Mouse (Mus musculus): ENCODE measurements around the gene 1700012B07Rik. TPM values are rescaled to one million over a fixed set of nuclear protein-coding genes. Genes with fewer than 3 reads are reported as not detected.

The 1700012B07Rik gene
- total and polyA plus RNA-seq, 2 experiments from 2014 or later, result not detected

- H3K36me3 ChIP-seq (ENCODE audit: insufficient read depth, low read length), result no peaks in the 10 kb centered on the region
- DNase-seq (ENCODE audit: low spot score) (no peak), ATAC-seq (ENCODE audit: low FRiP score) (no peak)
- 90% methylated on average over 7 of the region's 7 CpGs for WGBS
- no peak for TF ChIP-seq CTCF (IDR thresholded peaks at IDR 0.05)
- H3K4me1 ChIP-seq (ENCODE audit: insufficient read depth, low read length), result 0 out of 2 replicates have a peak, but pooled peaks cover 3% of the 10 kb centered on the region
- no peak overlapping the region for H3K4me3 ChIP-seq (ENCODE audit: low read depth, low read length)
- no peaks in the 10 kb centered on the region for H3K27me3 ChIP-seq (ENCODE audit: insufficient read depth, low read length)
- peaks cover 3% of the 10 kb centered on the region; the same call in 1 of the 2 replicates for H3K9me3 ChIP-seq (ENCODE audit: low read length)
- no peak overlapping the region for H3K4me2 ChIP-seq (ENCODE audit: low read depth, low read length, poor library complexity, severe bottlenecking)
- no peak overlapping the region for H3K9ac ChIP-seq (replicated peaks; ENCODE audit: low read length, poor library complexity, severe bottlenecking)
- no peak overlapping the region for H3K27ac ChIP-seq (ENCODE audit: low read depth, low read length)
These were observed 36.1 kb upstream of the 1700012B07Rik start for GRCm38 (mm10) chr11:109863951-109864350.

GRCm38 (mm10) chr11:109863194-109863746 lies 35.4 kb upstream of the 1700012B07Rik start:
- Histone ChIP-seq H3K27ac (ENCODE audit: low read depth, low read length) (no peak overlapping the region), H3K4me3 (ENCODE audit: low read depth, low read length) (no peak overlapping the region), H3K9ac (replicated peaks; ENCODE audit: low read length, poor library complexity, severe bottlenecking) (no peak overlapping the region), H3K4me2 (ENCODE audit: low read depth, low read length, poor library complexity, severe bottlenecking) (no peak overlapping the region), H3K27me3 (ENCODE audit: insufficient read depth, low read length) (no peaks in the 10 kb centered on the region), H3K36me3 (ENCODE audit: insufficient read depth, low read length) (no peaks in the 10 kb centered on the region), H3K9me3 (ENCODE audit: low read length) (peaks cover 3% of the 10 kb centered on the region; the same call in 1 of the 2 replicates), H3K4me1 (ENCODE audit: insufficient read depth, low read length) (0 out of 2 replicates have a peak, but pooled peaks cover 3% of the 10 kb centered on the region)
- 69% methylated on average over 9 of the region's 9 CpGs for WGBS
- ATAC-seq (ENCODE audit: low FRiP score) (no peak), DNase-seq (ENCODE audit: low spot score) (peak; percentile 72)
- peak; percentile 85 for TF ChIP-seq CTCF (IDR thresholded peaks at IDR 0.05)

GRCm38 (mm10) chr11:109860508-109860907 lies 32.7 kb upstream of the 1700012B07Rik start:
- no peaks in the 10 kb centered on the region for H3K36me3 ChIP-seq (ENCODE audit: insufficient read depth, low read length)
- H3K9me3 ChIP-seq (ENCODE audit: low read length), result peaks cover 3% of the 10 kb centered on the region; the same call in 1 of the 2 replicates
- DNase-seq (ENCODE audit: low spot score), result peak; percentile 94
- TF ChIP-seq CTCF (IDR thresholded peaks at IDR 0.05), result peak; percentile 99
- 13% methylated on average over 10 of the region's 10 CpGs for WGBS
- no peaks in the 10 kb centered on the region for H3K27me3 ChIP-seq (ENCODE audit: insufficient read depth, low read length)
- ATAC-seq (ENCODE audit: low FRiP score), result no peak; the same call in 1 of the 2 replicates
- peak overlapping the region; percentile 28 for H3K4me2 ChIP-seq (ENCODE audit: low read depth, low read length, poor library complexity, severe bottlenecking)
- 0 out of 2 replicates have a peak, but pooled peaks cover 3% of the 10 kb centered on the region for H3K4me1 ChIP-seq (ENCODE audit: insufficient read depth, low read length)
- H3K4me3 ChIP-seq (ENCODE audit: low read depth, low read length), result no peak overlapping the region
- H3K9ac ChIP-seq (replicated peaks; ENCODE audit: low read length, poor library complexity, severe bottlenecking), result no peak overlapping the region
- H3K27ac ChIP-seq (ENCODE audit: low read depth, low read length), result no peak overlapping the region

GRCm38 (mm10) chr11:109859939-109860469 lies 32.2 kb upstream of the 1700012B07Rik start:
- H3K27ac ChIP-seq (ENCODE audit: low read depth, low read length), result no peak overlapping the region
- whole genome bisulfite sequencing, result 64% methylated on average over 14 of the region's 14 CpGs
- ATAC-seq (ENCODE audit: low FRiP score) (no peak), DNase-seq (ENCODE audit: low spot score) (no peak)
- no peaks in the 10 kb centered on the region for H3K36me3 ChIP-seq (ENCODE audit: insufficient read depth, low read length)
- peak overlapping the region; percentile 28; the same call in 1 of the 2 replicates for H3K4me2 ChIP-seq (ENCODE audit: low read depth, low read length, poor library complexity, severe bottlenecking)
- H3K27me3 ChIP-seq (ENCODE audit: insufficient read depth, low read length), result no peaks in the 10 kb centered on the region
- 0 out of 2 replicates have a peak, but pooled peaks cover 3% of the 10 kb centered on the region for H3K4me1 ChIP-seq (ENCODE audit: insufficient read depth, low read length)
- no peak overlapping the region for H3K9ac ChIP-seq (replicated peaks; ENCODE audit: low read length, poor library complexity, severe bottlenecking)
- no peak overlapping the region for H3K4me3 ChIP-seq (ENCODE audit: low read depth, low read length)
- H3K9me3 ChIP-seq (ENCODE audit: low read length), result peaks cover 3% of the 10 kb centered on the region; the same call in 1 of the 2 replicates
- TF ChIP-seq CTCF (IDR thresholded peaks at IDR 0.05), result no peak

- 91% methylated on average over 4 of the region's 4 CpGs for WGBS
- no peak overlapping the region for H3K9ac ChIP-seq (replicated peaks; ENCODE audit: low read length, poor library complexity, severe bottlenecking)
- no peaks in the 10 kb centered on the region for H3K27me3 ChIP-seq (ENCODE audit: insufficient read depth, low read length)
- no peak for ATAC-seq (ENCODE audit: low FRiP score)
- no peak overlapping the region for H3K4me2 ChIP-seq (ENCODE audit: low read depth, low read length, poor library complexity, severe bottlenecking)
- H3K4me1 ChIP-seq (ENCODE audit: insufficient read depth, low read length), result 0 out of 2 replicates have a peak, but pooled peaks cover 3% of the 10 kb centered on the region
- TF ChIP-seq CTCF (IDR thresholded peaks at IDR 0.05), result no peak
- H3K36me3 ChIP-seq (ENCODE audit: insufficient read depth, low read length), result no peaks in the 10 kb centered on the region
- H3K4me3 ChIP-seq (ENCODE audit: low read depth, low read length), result no peak overlapping the region
- H3K27ac ChIP-seq (ENCODE audit: low read depth, low read length), result no peak overlapping the region
- DNase-seq (ENCODE audit: low spot score), result no peak
- H3K9me3 ChIP-seq (ENCODE audit: low read length), result peaks cover 3% of the 10 kb centered on the region; the same call in 1 of the 2 replicates
These were observed 31.6 kb upstream of the 1700012B07Rik start for GRCm38 (mm10) chr11:109859441-109859840.

GRCm38 (mm10) chr11:109857086-109857485 lies 29.2 kb upstream of the 1700012B07Rik start:
- H3K27me3 ChIP-seq (ENCODE audit: insufficient read depth, low read length), result no peaks in the 10 kb centered on the region
- ATAC-seq (ENCODE audit: low FRiP score) (no peak), DNase-seq (ENCODE audit: low spot score) (no peak)
- no peaks in the 10 kb centered on the region for H3K9me3 ChIP-seq (ENCODE audit: low read length)
- no peak overlapping the region for H3K27ac ChIP-seq (ENCODE audit: low read depth, low read length)
- H3K9ac ChIP-seq (replicated peaks; ENCODE audit: low read length, poor library complexity, severe bottlenecking), result no peak overlapping the region
- no peak for TF ChIP-seq CTCF (IDR thresholded peaks at IDR 0.05)
- H3K4me2 ChIP-seq (ENCODE audit: low read depth, low read length, poor library complexity, severe bottlenecking), result no peak overlapping the region
- no peak overlapping the region for H3K4me3 ChIP-seq (ENCODE audit: low read depth, low read length)
- H3K36me3 ChIP-seq (ENCODE audit: insufficient read depth, low read length), result no peaks in the 10 kb centered on the region
- H3K4me1 ChIP-seq (ENCODE audit: insufficient read depth, low read length), result 0 out of 2 replicates have a peak, but pooled peaks cover 3% of the 10 kb centered on the region
- 87% methylated on average over 10 of the region's 10 CpGs for WGBS
